Mouse (Mus musculus) heart, embryonic 14.5 days (tissue): ENCODE results near the gene Gm4303. TPM values are rescaled to one million over a fixed set of nuclear protein-coding genes. Genes with fewer than 3 reads are reported as not detected.
"Not testable (repeated sequence)": the region's sequence is repeated elsewhere in the genome, so short reads cannot be mapped to it uniquely, and the experiment has no call there.

Experiments used
- ATAC-seq: fragments of 200-750 bp; cut with Nextera tagmentation; 2 replicates; pipeline ENCODE4 v1.8.0; 2017; ENCODE audit warnings: low read depth, moderate TSS enrichment; ENCODE audit not compliant: insufficient number of reproducible peaks, insufficient read depth, low FRiP score
- H3K27ac ChIP-seq, 2 experiments: fragments of 200-500 bp in 1 of 2; fragments of 300-500 bp in 1 of 2; sonication (generic) in 1 of 2; replicated peaks in 1 of 2; 2 replicates each; pipeline ENCODE4 v1.5.1; 2012 to 2014; ENCODE audit warnings: low read depth in 2 of 2, low read length in 2 of 2, control low read depth in 1 of 2, mild to moderate bottlenecking in 1 of 2, mixed read lengths in 1 of 2; ENCODE audit not compliant: control insufficient read depth in 1 of 2, insufficient read depth in 1 of 2
- H3K27me3 ChIP-seq: fragments of 300-500 bp; sonication (generic); 2 replicates; pipeline ENCODE4 v1.6.1; 2014; ENCODE audit warnings: mild to moderate bottlenecking, low read length, control low read depth; ENCODE audit not compliant: control insufficient read depth, insufficient read depth
- H3K36me3 ChIP-seq: fragments of 300-500 bp; sonication (generic); 2 replicates; pipeline ENCODE4 v1.6.1; 2014; ENCODE audit warnings: mild to moderate bottlenecking, control low read depth, low read length, mixed read lengths; ENCODE audit not compliant: control insufficient read depth, insufficient read depth
- H3K4me1 ChIP-seq, 2 experiments: fragments of 200-500 bp in 1 of 2; fragments of 300-500 bp in 1 of 2; sonication (generic) in 1 of 2; 2 replicates each; pipeline ENCODE4 v1.6.1; 2012 to 2014; ENCODE audit warnings: low read length in 2 of 2, control low read depth in 1 of 2, mixed read lengths in 1 of 2; ENCODE audit not compliant: control insufficient read depth in 2 of 2, insufficient read depth in 2 of 2
- H3K4me2 ChIP-seq: fragments of 300-500 bp; sonication (generic); 2 replicates; pipeline ENCODE4 v1.6.1; 2014; ENCODE audit warnings: mild to moderate bottlenecking, low read length
- H3K4me3 ChIP-seq, 2 experiments: fragments of 200-500 bp in 1 of 2; fragments of 300-500 bp in 1 of 2; sonication (generic) in 1 of 2; 2 replicates each; pipeline ENCODE4 v1.5.1; 2012 to 2014; ENCODE audit warnings: low read length in 2 of 2, mild to moderate bottlenecking in 2 of 2, control low read depth in 1 of 2, low read depth in 1 of 2, moderate library complexity in 1 of 2; ENCODE audit not compliant: control insufficient read depth in 1 of 2, insufficient read depth in 1 of 2
- H3K9ac ChIP-seq: fragments of 300-500 bp; sonication (generic); 2 replicates; pipeline ENCODE4 v1.6.1; 2014; ENCODE audit warnings: mild to moderate bottlenecking, low read length
- H3K9me3 ChIP-seq: fragments of 300-500 bp; sonication (generic); 2 replicates; pipeline ENCODE4 v1.6.1; 2016; ENCODE audit warnings: low read length, control low read depth; ENCODE audit not compliant: control insufficient read depth
- WGBS: fragments of 180-500 bp; shearing (Covaris S2); extraction: QIAGEN DNeasy Blood & Tissue Kit; methylation state at CpG from one replicate; pipeline ENCODE4 v1.1.7; 2014; 5-methylcytosine and 5-hydroxymethylcytosine counted together
- polyA plus RNA-seq: library from polyadenylated mRNA; unstranded; fragments of >200 nt; fragmentation: Nextera tagmentation; extraction: Ambion mirVana; gene quantifications from 2 replicates; pipeline ENCODE4 v1.2.1, GENCODE M21; 2014

Gm4303 gene
- polyA plus RNA-seq = not detected in 2 replicates

DNA sequence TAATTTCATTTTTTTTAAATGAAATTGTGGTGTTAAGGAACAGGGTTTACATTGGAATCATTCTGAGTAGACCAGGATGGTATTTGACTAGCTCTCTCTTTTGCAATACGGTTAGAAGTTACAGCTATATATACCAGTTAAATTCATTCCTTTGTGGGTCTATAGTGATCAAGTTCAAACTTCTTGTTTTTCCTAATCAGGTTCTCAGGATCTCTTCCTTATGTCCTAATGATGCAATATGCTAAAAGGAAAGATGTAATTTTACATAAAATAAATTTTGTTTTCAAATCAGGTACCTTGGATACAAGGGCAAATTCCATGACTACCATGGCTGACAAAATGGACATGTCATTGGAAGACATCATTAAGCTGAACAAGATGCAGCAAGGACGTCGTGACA lies at the start of gene Gm4303:
Gene Gm4303, plus strand, starts transcription at position 301 of the 400 bp plus-strand sequence.
- not testable (repeated sequence) for ATAC-seq, H3K4me3 ChIP-seq, H3K9me3 ChIP-seq, H3K27me3 ChIP-seq, H3K27ac ChIP-seq, H3K36me3 ChIP-seq, H3K4me1 ChIP-seq, H3K9ac ChIP-seq, H3K4me2 ChIP-seq
- no CpG with 5 or more reads among the region's 3 CpGs for WGBS

- H3K36me3 ChIP-seq = no peaks in the 10 kb centered on the region
- ATAC-seq = no peak
- no peak overlapping the region for H3K4me2 ChIP-seq
- no peak overlapping the region for H3K9ac ChIP-seq
- H3K9me3 ChIP-seq = no peaks in the 10 kb centered on the region
- H3K4me3 ChIP-seq = no peak overlapping the region
- no peaks in the 10 kb centered on the region for H3K27me3 ChIP-seq
- WGBS = 73% methylated on average over 2 of the region's 2 CpGs
- no peak overlapping the region for H3K27ac ChIP-seq
- no peaks in the 10 kb centered on the region for H3K4me1 ChIP-seq
Measured at GRCm38 (mm10) chr10:100296105-100296504, 49.7 kb upstream of the Gm4303 start.

- H3K27ac ChIP-seq, ATAC-seq, H3K4me1 ChIP-seq: not testable (repeated sequence)
Measured at GRCm38 (mm10) chr10:100300106-100300505, 45.7 kb upstream of the Gm4303 start.

DNA sequence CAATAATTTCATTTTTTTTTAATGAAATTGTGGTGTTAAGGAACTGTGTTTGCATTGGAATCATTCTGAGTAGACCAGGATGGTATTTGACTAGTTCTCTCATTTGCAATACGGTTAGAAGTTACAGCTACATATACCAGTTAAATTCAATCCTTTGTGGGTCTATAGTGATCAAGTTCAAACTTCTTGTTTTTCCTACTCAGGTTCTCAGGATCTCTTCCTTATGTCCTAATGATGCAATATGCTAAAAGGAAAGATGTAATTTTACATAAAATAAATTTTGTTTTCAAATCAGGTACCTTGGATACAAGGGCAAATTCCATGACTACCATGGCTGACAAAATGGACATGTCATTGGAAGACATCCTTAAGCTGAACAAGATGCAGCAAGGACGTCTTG lies 10.4 kb upstream of the Gm4303 start, which contains the start of gene Gm4301:
Gene Gm4301, plus strand, starts transcription at position 301 of the 400 bp plus-strand sequence.
- not testable (repeated sequence) for H3K36me3 ChIP-seq, H3K27me3 ChIP-seq, H3K4me2 ChIP-seq, H3K9ac ChIP-seq, H3K9me3 ChIP-seq, ATAC-seq, H3K4me1 ChIP-seq, H3K27ac ChIP-seq, H3K4me3 ChIP-seq
- WGBS = no CpG with 5 or more reads among the region's 2 CpGs

More at GRCm38 (mm10) chr10:100300106-100300505, 45.7 kb upstream of the Gm4303 start:
- not testable (repeated sequence) for H3K27me3 ChIP-seq, H3K36me3 ChIP-seq, H3K9me3 ChIP-seq, H3K9ac ChIP-seq, H3K4me2 ChIP-seq, H3K4me3 ChIP-seq

DNA sequence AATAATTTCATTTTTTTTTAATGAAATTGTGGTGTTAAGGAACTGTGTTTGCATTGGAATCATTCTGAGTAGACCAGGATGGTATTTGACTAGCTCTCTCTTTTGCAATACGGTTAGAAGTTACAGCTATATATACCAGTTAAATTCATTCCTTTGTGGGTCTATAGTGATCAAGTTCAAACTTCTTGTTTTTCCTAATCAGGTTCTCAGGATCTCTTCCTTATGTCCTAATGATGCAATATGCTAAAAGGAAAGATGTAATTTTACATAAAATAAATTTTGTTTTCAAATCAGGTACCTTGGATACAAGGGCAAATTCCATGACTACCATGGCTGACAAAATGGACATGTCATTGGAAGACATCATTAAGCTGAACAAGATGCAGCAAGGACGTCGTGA lies 5.2 kb upstream of the Gm4303 start, which contains the start of gene Gm4302:
Gene Gm4302, plus strand, starts transcription at position 301 of the 400 bp plus-strand sequence.
- not testable (repeated sequence) for H3K27ac ChIP-seq, ATAC-seq, H3K9me3 ChIP-seq, H3K9ac ChIP-seq, H3K4me3 ChIP-seq, H3K27me3 ChIP-seq, H3K36me3 ChIP-seq, H3K4me2 ChIP-seq, H3K4me1 ChIP-seq
- no CpG with 5 or more reads among the region's 3 CpGs for WGBS

DNA sequence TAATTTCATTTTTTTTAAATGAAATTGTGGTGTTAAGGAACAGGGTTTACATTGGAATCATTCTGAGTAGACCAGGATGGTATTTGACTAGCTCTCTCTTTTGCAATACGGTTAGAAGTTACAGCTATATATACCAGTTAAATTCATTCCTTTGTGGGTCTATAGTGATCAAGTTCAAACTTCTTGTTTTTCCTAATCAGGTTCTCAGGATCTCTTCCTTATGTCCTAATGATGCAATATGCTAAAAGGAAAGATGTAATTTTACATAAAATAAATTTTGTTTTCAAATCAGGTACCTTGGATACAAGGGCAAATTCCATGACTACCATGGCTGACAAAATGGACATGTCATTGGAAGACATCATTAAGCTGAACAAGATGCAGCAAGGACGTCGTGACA lies 5.0 kb downstream of the Gm4303 start, which contains the start of gene Gm4305:
Gene Gm4305, plus strand, starts transcription at position 301 of the 400 bp plus-strand sequence.
- not testable (repeated sequence) for H3K9me3 ChIP-seq, H3K27me3 ChIP-seq, H3K27ac ChIP-seq, H3K4me2 ChIP-seq, H3K9ac ChIP-seq, H3K36me3 ChIP-seq, H3K4me3 ChIP-seq, ATAC-seq, H3K4me1 ChIP-seq
- no CpG with 5 or more reads among the region's 3 CpGs for WGBS

GRCm38 (mm10) chr10:100356841-100357240 lies 11.1 kb downstream of the Gm4303 start:
- not testable (repeated sequence) for H3K27ac ChIP-seq, H3K4me1 ChIP-seq, H3K36me3 ChIP-seq, H3K4me3 ChIP-seq, H3K27me3 ChIP-seq, H3K9me3 ChIP-seq, H3K4me2 ChIP-seq, H3K9ac ChIP-seq, ATAC-seq
- WGBS = 54% methylated on average over 2 of the region's 2 CpGs

- H3K9ac ChIP-seq, H3K27me3 ChIP-seq, H3K36me3 ChIP-seq, H3K4me3 ChIP-seq, H3K9me3 ChIP-seq, H3K27ac ChIP-seq, H3K4me1 ChIP-seq, H3K4me2 ChIP-seq, ATAC-seq: not testable (repeated sequence)
- WGBS = no CpG with 5 or more reads among the region's 3 CpGs
Measured at GRCm38 (mm10) chr10:100361038-100361437, 15.3 kb downstream of the Gm4303 start, which contains the start of gene Gm4307. TSS of gene Gm4307 (plus strand) at chr10:100361338.
